Mouse (Mus musculus) heart, adult 18-20 months (tissue): ENCODE measurements at regions not wholly inside any gene's neighbourhood (a gene's known extent, or its start where the extent isn't known, plus 50 kb on each side); places are given as distances from the start of the nearest gene placed in this dataset.

Experiments used
- DNase-seq, 2 experiments: peaks; one replicate each; pipeline ENCODE4 v3.0.0; 2021 to 2022; ENCODE audit warnings: mixed read lengths in 1 of 2

GRCm38 (mm10) chr13:43913476-43913875 is 128.9 kb downstream of the Cd83 start:
- peak in 1 of 2 experiments; percentile 18 for DNase-seq

GRCm38 (mm10) chr13:43919781-43920420 is 135.3 kb downstream of the Cd83 start:
- DNase-seq: no peak

- no peak for DNase-seq
Measured at GRCm38 (mm10) chr13:43930081-43930981, 145.8 kb downstream of the Cd83 start.

- no peak for DNase-seq
Measured at GRCm38 (mm10) chr13:43932946-43933345, 148.4 kb downstream of the Cd83 start.

GRCm38 (mm10) chr13:43935284-43935683 is 150.7 kb downstream of the Cd83 start:
- DNase-seq: peak; percentile 35 to 58

- DNase-seq: no peak
Measured at GRCm38 (mm10) chr13:43936504-43936903, 151.9 kb downstream of the Cd83 start.

- no peak for DNase-seq
Measured at GRCm38 (mm10) chr13:43938611-43939010, 154.0 kb downstream of the Cd83 start.

- no peak for DNase-seq
Measured at GRCm38 (mm10) chr13:43939375-43939774, 154.8 kb downstream of the Cd83 start.

- no peak for DNase-seq
Measured at GRCm38 (mm10) chr13:43941731-43942130, 157.2 kb downstream of the Cd83 start.

GRCm38 (mm10) chr13:43948606-43949005 is 164.0 kb downstream of the Cd83 start:
- no peak for DNase-seq

- DNase-seq: no peak
Measured at GRCm38 (mm10) chr13:43949740-43950643, 165.4 kb downstream of the Cd83 start.

GRCm38 (mm10) chr13:43952491-43952890 is 167.9 kb downstream of the Cd83 start:
- no peak for DNase-seq

GRCm38 (mm10) chr13:43952972-43953592 is 168.5 kb downstream of the Cd83 start:
- no peak for DNase-seq

- DNase-seq: no peak
Measured at GRCm38 (mm10) chr13:43954714-43955393, 170.3 kb downstream of the Cd83 start.

- no peak for DNase-seq
Measured at GRCm38 (mm10) chr13:43957046-43957445, 172.5 kb downstream of the Cd83 start.

- no peak for DNase-seq
Measured at GRCm38 (mm10) chr13:43959121-43959572, 174.6 kb downstream of the Cd83 start.

- DNase-seq: no peak
Measured at GRCm38 (mm10) chr13:43961047-43961690, 176.6 kb downstream of the Cd83 start.

GRCm38 (mm10) chr13:43961987-43962386 is 177.4 kb downstream of the Cd83 start:
- no peak for DNase-seq

GRCm38 (mm10) chr13:43963321-43963720 is 178.7 kb downstream of the Cd83 start:
- DNase-seq: no peak

GRCm38 (mm10) chr13:43965256-43965905 is 180.8 kb downstream of the Cd83 start:
- peak; percentile 10 to 18 for DNase-seq
